Mouse (Mus musculus) gonadal fat pad, adult 2 months (tissue): ENCODE data around the gene Mxi1. TPM values are rescaled to one million over a fixed set of nuclear protein-coding genes. Genes with fewer than 3 reads are reported as not detected.

Experiments used
- DNase-seq: peaks from one replicate; pipeline ENCODE4 v3.0.0-alpha.2; 2012; ENCODE audit warnings: low read depth
- polyA plus RNA-seq: library from polyadenylated mRNA; depleted of rRNA; stranded (reverse); fragments of >200 nt; gene quantifications from 2 replicates; pipeline ENCODE4 v1.2.3, GENCODE M21; 2012

Mxi1 gene
- polyA plus RNA-seq, 1 experiment: 20.4 TPM

- DNase-seq: no peak
Measured at GRCm38 (mm10) chr19:53322438-53323048, 12.2 kb downstream of the Mxi1 start.

GRCm38 (mm10) chr19:53324866-53325265 lies 14.5 kb downstream of the Mxi1 start:
- no peak for DNase-seq

GRCm38 (mm10) chr19:53325578-53326295 lies 15.4 kb downstream of the Mxi1 start:
- no peak for DNase-seq

GRCm38 (mm10) chr19:53328116-53328515 lies 17.8 kb downstream of the Mxi1 start:
- DNase-seq: no peak

- DNase-seq: no peak
Measured at GRCm38 (mm10) chr19:53329221-53329991, 19.1 kb downstream of the Mxi1 start.

GRCm38 (mm10) chr19:53329992-53330381 lies 19.7 kb downstream of the Mxi1 start:
- DNase-seq: no peak

- DNase-seq: no peak
Measured at GRCm38 (mm10) chr19:53331882-53332500, 21.7 kb downstream of the Mxi1 start.

GRCm38 (mm10) chr19:53333730-53334129 lies 23.4 kb downstream of the Mxi1 start:
- no peak for DNase-seq

- DNase-seq: no peak
Measured at GRCm38 (mm10) chr19:53335241-53335640, 24.9 kb downstream of the Mxi1 start.

- no peak for DNase-seq
Measured at GRCm38 (mm10) chr19:53340423-53340822, 30.1 kb downstream of the Mxi1 start.

- DNase-seq: no peak
Measured at GRCm38 (mm10) chr19:53343174-53343881, 33.0 kb downstream of the Mxi1 start.

GRCm38 (mm10) chr19:53344062-53344461 lies 33.7 kb downstream of the Mxi1 start:
- DNase-seq: no peak

- DNase-seq: no peak
Measured at GRCm38 (mm10) chr19:53345766-53346165, 35.4 kb downstream of the Mxi1 start.

- no peak for DNase-seq
Measured at GRCm38 (mm10) chr19:53353864-53354263, 43.5 kb downstream of the Mxi1 start.

GRCm38 (mm10) chr19:53354271-53355000 lies 44.1 kb downstream of the Mxi1 start:
- no peak for DNase-seq

GRCm38 (mm10) chr19:53355065-53355464 lies 44.7 kb downstream of the Mxi1 start:
- no peak for DNase-seq

GRCm38 (mm10) chr19:53359160-53360033 lies 49.1 kb downstream of the Mxi1 start:
- DNase-seq: no peak

GRCm38 (mm10) chr19:53360265-53360958 lies 50.1 kb downstream of the Mxi1 start:
- no peak for DNase-seq

GRCm38 (mm10) chr19:53362967-53363366 lies 52.6 kb downstream of the Mxi1 start:
- no peak for DNase-seq
